Mouse (Mus musculus) neural tube, embryonic 13.5 days (tissue): ENCODE measurements around the gene Pak6. TPM values are rescaled to one million over a fixed set of nuclear protein-coding genes. Genes with fewer than 3 reads are reported as not detected.

Experiments
- ATAC-seq: fragments of 200-750 bp; cut with Nextera tagmentation; 2 replicates; pipeline ENCODE4 v1.8.0; 2017; ENCODE audit warnings: low read depth, mild to moderate bottlenecking, moderate TSS enrichment, moderate library complexity
- H3K27ac ChIP-seq: fragments of 300-500 bp; sonication (generic); replicated peaks from 2 replicates; pipeline ENCODE4 v1.5.1; 2015; ENCODE audit warnings: moderate library complexity, mild to moderate bottlenecking, inconsistent platforms
- H3K27me3 ChIP-seq: fragments of 300-500 bp; sonication (generic); 2 replicates; pipeline ENCODE4 v1.6.1; 2015; ENCODE audit warnings: mild to moderate bottlenecking, inconsistent platforms
- H3K36me3 ChIP-seq: fragments of 300-500 bp; sonication (generic); 2 replicates; pipeline ENCODE4 v1.6.1; 2015; ENCODE audit warnings: mild to moderate bottlenecking, inconsistent platforms
- H3K4me1 ChIP-seq: fragments of 300-500 bp; sonication (generic); replicated peaks from 2 replicates; pipeline ENCODE4 v1.6.1; 2015; ENCODE audit warnings: inconsistent platforms
- H3K4me2 ChIP-seq: fragments of 300-500 bp; sonication (generic); 2 replicates; pipeline ENCODE4 v1.6.1; 2015; ENCODE audit warnings: inconsistent platforms, mild to moderate bottlenecking, moderate library complexity
- H3K4me3 ChIP-seq: fragments of 300-500 bp; sonication (generic); 2 replicates; pipeline ENCODE4 v1.5.1; 2015; ENCODE audit warnings: mild to moderate bottlenecking, inconsistent platforms
- H3K9ac ChIP-seq: fragments of 300-500 bp; sonication (generic); 2 replicates; pipeline ENCODE4 v1.6.1; 2015; ENCODE audit warnings: moderate library complexity, mild to moderate bottlenecking, inconsistent platforms
- H3K9me3 ChIP-seq: fragments of 300-500 bp; sonication (generic); 2 replicates; pipeline ENCODE4 v1.6.1; 2016; ENCODE audit warnings: inconsistent platforms
- WGBS: fragments of 180-500 bp; shearing (Covaris S2); methylation state at CpG from one replicate; pipeline ENCODE4 v1.1.7; 2015; 5-methylcytosine and 5-hydroxymethylcytosine counted together
- polyA plus RNA-seq: library from polyadenylated mRNA; unstranded; fragments of >200 nt; fragmentation: Nextera tagmentation; extraction: Ambion mirVana; gene quantifications from 2 replicates; pipeline ENCODE4 v1.2.1, GENCODE M21; 2015

Pak6 gene
- polyA plus RNA-seq, 1 experiment from 2014 or later: 15.8 TPM

DNA sequence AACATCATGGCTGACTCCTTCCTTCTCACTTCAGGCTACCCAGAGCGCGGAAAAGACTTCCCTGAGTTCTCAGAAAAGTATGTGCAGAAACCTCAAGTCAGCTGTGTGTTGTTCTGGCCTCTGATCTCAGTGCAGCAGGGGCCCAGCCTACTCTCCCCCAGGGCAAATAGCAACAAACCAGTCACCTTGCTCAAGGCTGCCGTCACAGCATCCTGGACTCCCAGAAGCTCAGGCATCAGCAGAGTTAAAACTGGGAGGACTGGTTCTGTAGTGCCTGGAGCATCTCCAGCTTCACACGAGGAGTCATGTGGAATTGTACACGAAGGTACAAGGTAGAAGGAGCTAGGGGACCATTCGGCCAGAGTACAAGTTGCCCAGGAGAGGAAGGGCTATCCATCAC is 6.1 kb downstream of the Pak6 start:
- Histone ChIP-seq H3K4me1 (peaks cover 23% of the 10 kb centered on the region), H3K9me3 (no peaks in the 10 kb centered on the region), H3K9ac (no peak overlapping the region), H3K27ac (no peak overlapping the region), H3K4me2 (no peak overlapping the region), H3K36me3 (no peaks in the 10 kb centered on the region), H3K4me3 (no peak overlapping the region), H3K27me3 (peaks cover 40% of the 10 kb centered on the region)
- 66% methylated on average over 6 of the region's 6 CpGs for WGBS
- ATAC-seq: no peak

DNA sequence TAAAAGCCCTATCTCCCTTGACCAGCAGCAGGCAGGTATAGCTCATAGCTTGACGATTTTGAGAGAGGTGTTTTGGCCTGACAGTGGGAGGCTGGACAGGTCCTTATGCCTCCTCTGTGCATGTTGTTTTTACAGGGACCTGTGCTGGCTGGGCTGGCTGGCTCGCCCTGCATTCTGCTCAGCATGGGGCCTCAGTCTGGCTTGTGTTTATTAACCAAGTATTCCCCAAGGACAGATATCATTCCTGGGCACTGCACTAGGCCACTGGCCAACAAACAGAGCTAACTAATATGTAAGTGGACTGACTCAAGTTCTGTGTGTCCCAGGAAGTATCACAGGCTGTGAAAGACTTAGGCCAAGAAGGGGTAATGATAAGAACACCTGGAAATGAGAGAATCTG is 6.7 kb downstream of the Pak6 start:
- no peak for ATAC-seq
- no peak overlapping the region for H3K4me2 ChIP-seq
- no peaks in the 10 kb centered on the region for H3K36me3 ChIP-seq
- 42% methylated on average over 2 of the region's 2 CpGs for WGBS
- H3K27me3 ChIP-seq: peaks cover 42% of the 10 kb centered on the region
- no peaks in the 10 kb centered on the region for H3K9me3 ChIP-seq
- H3K27ac ChIP-seq: no peak overlapping the region
- no peak overlapping the region for H3K4me3 ChIP-seq
- no peak overlapping the region for H3K9ac ChIP-seq
- peaks cover 21% of the 10 kb centered on the region for H3K4me1 ChIP-seq

DNA sequence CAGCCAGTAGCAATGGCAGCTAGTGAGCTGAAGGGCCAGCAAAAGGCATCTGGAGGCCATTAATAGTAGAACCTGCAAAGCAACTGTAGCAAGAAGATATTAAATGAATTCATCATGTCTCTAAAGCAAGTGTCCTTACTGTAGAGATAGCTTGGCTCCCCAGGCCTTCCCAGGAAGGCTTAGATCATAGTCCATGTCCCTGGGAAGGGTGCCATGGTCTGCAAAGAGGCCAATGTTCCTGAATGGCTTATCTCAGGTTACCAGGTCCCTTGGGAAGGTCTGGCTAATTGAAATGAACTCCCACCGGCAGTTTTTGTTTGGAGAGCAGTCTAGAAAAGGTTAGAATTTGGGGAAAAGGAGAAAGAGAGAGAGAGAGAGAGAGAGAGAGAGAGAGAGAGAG is 8.6 kb downstream of the Pak6 start:
- 82% methylated on average over 1 of the region's 1 CpGs for whole genome bisulfite sequencing
- Histone ChIP-seq H3K4me3 (no peak overlapping the region), H3K9ac (no peak overlapping the region), H3K27ac (no peak overlapping the region), H3K4me2 (no peak overlapping the region), H3K27me3 (peaks cover 60% of the 10 kb centered on the region), H3K9me3 (no peaks in the 10 kb centered on the region), H3K36me3 (no peaks in the 10 kb centered on the region), H3K4me1 (peaks cover 8% of the 10 kb centered on the region)
- no peak for ATAC-seq

GRCm38 (mm10) chr2:118673686-118674465 is 10.8 kb downstream of the Pak6 start:
- 22% methylated on average over 15 of the region's 15 CpGs for WGBS
- Histone ChIP-seq H3K4me2 (no peak overlapping the region), H3K4me3 (no peak overlapping the region), H3K27ac (no peak overlapping the region), H3K36me3 (no peaks in the 10 kb centered on the region), H3K27me3 (peaks cover 79% of the 10 kb centered on the region), H3K4me1 (peaks cover 21% of the 10 kb centered on the region), H3K9me3 (no peaks in the 10 kb centered on the region), H3K9ac (no peak overlapping the region)
- no peak for ATAC-seq

GRCm38 (mm10) chr2:118674500-118674899 is 11.4 kb downstream of the Pak6 start:
- 12% methylated on average over 7 of the region's 7 CpGs for WGBS
- Histone ChIP-seq H3K9me3 (no peaks in the 10 kb centered on the region), H3K4me1 (peaks cover 21% of the 10 kb centered on the region), H3K27ac (no peak overlapping the region), H3K27me3 (peaks cover 86% of the 10 kb centered on the region), H3K4me2 (no peak overlapping the region), H3K4me3 (no peak overlapping the region), H3K36me3 (no peaks in the 10 kb centered on the region), H3K9ac (no peak overlapping the region)
- no peak for ATAC-seq

DNA sequence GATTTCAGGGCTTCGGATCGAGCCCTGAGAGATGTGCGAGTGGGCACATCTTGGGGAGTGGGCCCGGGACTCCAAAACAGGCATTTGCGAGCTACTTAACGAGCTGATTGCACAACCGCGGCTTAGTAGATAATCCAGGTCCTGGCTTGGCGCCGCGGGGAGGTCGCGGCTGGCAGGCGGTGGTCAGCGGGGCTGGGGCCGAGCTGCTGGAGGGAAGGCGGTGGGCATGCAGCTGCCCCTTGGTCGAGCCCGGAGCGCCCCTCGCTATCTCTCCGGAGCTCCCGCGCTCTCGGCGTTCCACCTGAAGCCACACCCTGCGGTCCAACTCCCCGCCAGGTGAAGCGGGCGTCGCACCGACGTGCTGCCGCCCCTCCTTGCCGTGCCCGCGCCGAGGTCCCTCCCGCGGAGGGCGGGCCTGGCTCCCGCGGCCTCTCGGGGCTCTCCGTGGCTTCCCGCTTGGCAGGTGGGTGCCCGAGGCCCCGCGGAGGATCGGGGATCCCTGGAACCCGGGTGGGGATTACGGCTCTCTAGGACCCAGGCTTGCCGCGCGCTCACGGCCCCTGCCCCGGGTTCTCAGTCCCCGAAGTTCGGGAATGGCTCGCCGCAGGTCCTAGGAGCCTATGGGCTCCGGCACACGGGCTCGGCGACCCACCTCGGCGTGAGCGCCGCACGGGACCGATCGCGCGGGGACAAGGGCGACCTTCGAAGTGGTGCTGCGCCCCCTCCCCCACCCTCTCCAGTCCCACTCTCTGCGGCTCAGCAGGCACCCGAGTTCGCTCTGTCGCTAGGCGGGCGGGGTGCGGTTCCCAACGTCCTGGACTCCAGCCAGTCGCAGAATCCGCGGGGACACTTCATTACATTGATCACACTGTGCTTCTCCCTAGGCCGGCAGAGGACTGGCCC is 14.0 kb downstream of the Pak6 start:
- H3K4me2 ChIP-seq: peak overlapping the region; percentile 81
- H3K4me3 ChIP-seq: peak overlapping the region; percentile 42
- peaks cover 97% of the 10 kb centered on the region for H3K27me3 ChIP-seq
- WGBS: 1% methylated on average over 84 of the region's 89 CpGs
- H3K4me1 ChIP-seq: peaks cover 17% of the 10 kb centered on the region
- H3K36me3 ChIP-seq: no peaks in the 10 kb centered on the region
- no peak overlapping the region for H3K27ac ChIP-seq
- peak; percentile 70 for ATAC-seq
- H3K9ac ChIP-seq: peak overlapping the region; percentile 66
- H3K9me3 ChIP-seq: no peaks in the 10 kb centered on the region

- peaks cover 93% of the 10 kb centered on the region for H3K27me3 ChIP-seq
- no peaks in the 10 kb centered on the region for H3K9me3 ChIP-seq
- H3K4me1 ChIP-seq: peaks cover 17% of the 10 kb centered on the region
- no peak for ATAC-seq
- H3K27ac ChIP-seq: no peak overlapping the region
- H3K4me3 ChIP-seq: peak overlapping the region; percentile 42
- no peaks in the 10 kb centered on the region for H3K36me3 ChIP-seq
- peak overlapping the region; percentile 66 for H3K9ac ChIP-seq
- peak overlapping the region; percentile 81 for H3K4me2 ChIP-seq
- 10% methylated on average over 4 of the region's 4 CpGs for WGBS
These were observed 14.7 kb downstream of the Pak6 start for GRCm38 (mm10) chr2:118677817-118678216.

- Histone ChIP-seq H3K27me3 (peaks cover 76% of the 10 kb centered on the region), H3K36me3 (no peaks in the 10 kb centered on the region), H3K4me3 (no peak overlapping the region), H3K27ac (no peak overlapping the region), H3K4me2 (no peak overlapping the region), H3K9ac (no peak overlapping the region), H3K4me1 (peaks cover 17% of the 10 kb centered on the region), H3K9me3 (no peaks in the 10 kb centered on the region)
- no peak for ATAC-seq
- 75% methylated on average over 3 of the region's 3 CpGs for WGBS
These were observed 16.5 kb downstream of the Pak6 start for GRCm38 (mm10) chr2:118679577-118679976.

DNA sequence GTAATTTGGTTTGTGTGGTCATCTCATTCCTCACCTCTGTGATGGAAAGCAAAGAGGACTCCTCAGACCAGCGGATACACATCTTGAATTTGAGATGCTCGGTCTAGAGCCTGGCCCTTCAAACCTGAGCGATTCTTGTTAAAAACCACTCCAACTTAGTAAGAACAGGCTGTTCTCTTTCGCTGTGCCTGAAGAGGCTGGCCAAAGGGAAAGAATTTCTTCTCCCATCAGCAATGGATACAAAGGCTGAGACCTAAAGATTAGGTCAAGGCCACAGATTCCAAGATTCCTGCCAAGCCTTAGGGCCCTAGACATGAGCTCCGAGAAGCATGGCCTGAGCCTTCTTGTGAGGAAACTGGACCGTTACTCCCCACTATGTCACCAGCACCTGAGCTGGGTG is 17.8 kb downstream of the Pak6 start:
- peaks cover 17% of the 10 kb centered on the region for H3K4me1 ChIP-seq
- ATAC-seq: no peak
- H3K4me2 ChIP-seq: no peak overlapping the region
- H3K4me3 ChIP-seq: no peak overlapping the region
- no peaks in the 10 kb centered on the region for H3K9me3 ChIP-seq
- peaks cover 64% of the 10 kb centered on the region for H3K27me3 ChIP-seq
- 90% methylated on average over 6 of the region's 6 CpGs for WGBS
- H3K9ac ChIP-seq: no peak overlapping the region
- no peak overlapping the region for H3K27ac ChIP-seq
- H3K36me3 ChIP-seq: no peaks in the 10 kb centered on the region

- H3K36me3 ChIP-seq: no peaks in the 10 kb centered on the region
- H3K27me3 ChIP-seq: peaks cover 57% of the 10 kb centered on the region
- no peak overlapping the region for H3K27ac ChIP-seq
- no peak overlapping the region for H3K4me3 ChIP-seq
- no peak overlapping the region for H3K4me2 ChIP-seq
- H3K9ac ChIP-seq: no peak overlapping the region
- peaks cover 3% of the 10 kb centered on the region for H3K4me1 ChIP-seq
- no peaks in the 10 kb centered on the region for H3K9me3 ChIP-seq
- 56% methylated on average over 8 of the region's 8 CpGs for WGBS
- ATAC-seq: no peak
These were observed 19.6 kb downstream of the Pak6 start for GRCm38 (mm10) chr2:118682544-118683260.

- no peak overlapping the region for H3K27ac ChIP-seq
- peaks cover 39% of the 10 kb centered on the region for H3K27me3 ChIP-seq
- no peak overlapping the region for H3K4me3 ChIP-seq
- no peaks in the 10 kb centered on the region for H3K9me3 ChIP-seq
- 85% methylated on average over 4 of the region's 4 CpGs for WGBS
- no peaks in the 10 kb centered on the region for H3K4me1 ChIP-seq
- no peak for ATAC-seq
- no peak overlapping the region for H3K9ac ChIP-seq
- no peak overlapping the region for H3K4me2 ChIP-seq
- no peaks in the 10 kb centered on the region for H3K36me3 ChIP-seq
These were observed 22.0 kb downstream of the Pak6 start for GRCm38 (mm10) chr2:118685088-118685487.

- Histone ChIP-seq H3K4me1 (no peaks in the 10 kb centered on the region), H3K36me3 (no peaks in the 10 kb centered on the region), H3K9me3 (no peaks in the 10 kb centered on the region), H3K9ac (no peak overlapping the region), H3K4me2 (no peak overlapping the region), H3K4me3 (no peak overlapping the region), H3K27ac (no peak overlapping the region), H3K27me3 (peaks cover 24% of the 10 kb centered on the region)
- ATAC-seq: no peak
- WGBS: 79% methylated on average over 8 of the region's 8 CpGs
These were observed 23.6 kb downstream of the Pak6 start for GRCm38 (mm10) chr2:118686693-118687092.
